Mouse (Mus musculus): ENCODE data around the gene Car1. TPM values are rescaled to one million over a fixed set of nuclear protein-coding genes. Genes with fewer than 3 reads are reported as not detected.
"Not testable (repeated sequence)": the region's sequence is repeated elsewhere in the genome, so short reads cannot be mapped to it uniquely, and the experiment has no call there.

The Car1 gene
- total RNA-seq (2021) = not detected
- long read RNA-seq, experiment 1 = 0 reads
- long read RNA-seq, experiment 2, partial matches to known transcripts = 0 of 2 reads
- long read RNA-seq, experiment 2, other reads (novel, unspliced or antisense) = 2 of 2 reads

DNA sequence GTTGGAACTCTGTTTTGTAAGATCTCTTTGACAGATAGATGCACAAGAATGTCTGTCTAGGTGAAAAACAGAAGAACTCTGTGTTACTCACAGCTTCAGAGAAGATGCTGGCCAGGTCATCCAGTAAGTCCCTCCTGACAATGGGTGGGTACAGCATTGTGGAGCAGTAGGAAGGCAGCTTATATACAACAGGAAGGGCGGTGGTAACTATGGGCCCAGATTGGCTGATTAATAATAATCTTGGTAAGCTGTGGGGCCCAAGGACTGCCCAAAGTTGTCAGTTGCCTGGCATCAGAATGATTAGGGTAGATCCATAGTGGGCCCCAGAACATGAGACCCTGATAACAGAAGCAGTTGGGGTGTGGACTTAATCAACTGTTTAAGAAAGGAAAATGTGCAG, at the start of gene Car1:
Car1 (minus strand) TSS at position 158 of the 400 bp plus-strand sequence.
- no peak for DNase-seq (ENCODE audit: low spot score in 2 of 2)

GRCm38 (mm10) chr3:14857874-14858273, 49.7 kb upstream of the Car1 start:
- DNase-seq (ENCODE audit: low spot score in 2 of 2) = no peak

- DNase-seq (ENCODE audit: low spot score in 2 of 2) = no peak
Measured at GRCm38 (mm10) chr3:14854446-14854845, 46.3 kb upstream of the Car1 start.

DNA sequence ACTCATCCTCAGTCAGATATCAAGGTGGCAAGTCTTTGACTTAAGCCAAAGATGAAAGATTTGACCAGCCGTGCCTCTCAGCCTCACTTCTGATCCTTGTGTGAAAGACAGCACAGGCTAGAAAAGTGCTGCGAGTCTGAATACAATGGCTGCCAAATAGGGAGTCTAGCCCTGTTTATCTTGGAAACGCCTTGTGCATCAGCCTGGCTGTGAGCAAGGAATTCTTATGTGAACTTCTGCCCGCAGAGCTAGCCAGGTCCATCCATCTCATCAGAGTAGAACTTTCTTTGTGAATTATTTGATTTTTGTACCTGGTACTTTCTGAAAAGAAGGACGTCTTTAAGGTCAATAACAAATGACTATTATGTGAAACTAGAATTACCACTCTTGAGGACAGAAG, 45.8 kb upstream of the Car1 start:
- no peak for DNase-seq (ENCODE audit: low spot score in 2 of 2)

DNA sequence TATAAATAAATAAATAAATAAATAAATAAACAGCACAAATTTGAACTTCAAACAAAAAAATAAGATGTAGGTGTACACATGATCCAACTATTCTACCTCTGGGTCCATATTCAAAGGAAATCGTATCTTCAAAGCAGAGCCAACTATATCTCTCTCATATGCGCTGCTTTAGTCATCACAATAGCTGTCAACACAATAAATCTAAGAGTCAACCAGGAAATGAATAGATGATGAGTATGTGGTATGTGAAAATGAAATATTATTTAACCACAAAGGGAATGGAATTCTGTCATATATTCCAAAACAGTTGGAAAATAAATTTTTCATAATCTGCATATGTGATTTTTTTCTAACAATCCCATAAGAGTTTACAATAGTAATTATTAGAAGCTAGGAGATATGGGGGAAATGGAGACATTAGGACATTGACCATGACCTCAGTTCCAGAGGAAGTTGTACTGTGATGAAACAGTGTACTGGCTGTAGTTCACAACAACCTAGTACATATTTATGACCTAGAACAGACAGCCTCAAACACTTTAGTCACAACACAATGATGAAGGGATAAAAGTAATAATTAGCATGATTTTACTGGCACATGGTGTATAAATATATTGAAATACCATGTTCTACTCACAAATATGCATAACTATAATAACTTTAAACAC, 40.6 kb upstream of the Car1 start:
- DNase-seq (ENCODE audit: low spot score in 2 of 2) = no peak

GRCm38 (mm10) chr3:14839466-14840118, 31.4 kb upstream of the Car1 start:
- no peak for DNase-seq (ENCODE audit: low spot score in 2 of 2)

DNA sequence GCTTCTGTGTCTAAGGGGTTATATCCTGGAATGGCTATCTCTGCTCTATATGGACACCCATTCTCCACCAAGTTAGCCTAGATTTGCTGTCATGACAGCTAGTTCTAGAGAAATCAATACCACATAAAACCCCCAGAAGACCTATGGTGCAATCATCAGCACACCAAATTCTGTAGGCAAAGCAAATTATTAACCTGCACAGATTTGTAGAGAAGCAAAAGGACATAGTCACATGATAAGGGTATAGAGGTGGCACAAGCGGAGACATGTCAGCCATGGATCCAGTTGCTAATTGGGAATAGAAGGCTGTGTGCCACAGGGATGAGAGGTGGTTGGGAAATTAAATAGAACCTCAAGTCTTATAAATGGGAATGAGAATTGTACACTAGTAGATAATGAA, 30.8 kb upstream of the Car1 start:
- no peak for DNase-seq (ENCODE audit: low spot score in 2 of 2)

DNA sequence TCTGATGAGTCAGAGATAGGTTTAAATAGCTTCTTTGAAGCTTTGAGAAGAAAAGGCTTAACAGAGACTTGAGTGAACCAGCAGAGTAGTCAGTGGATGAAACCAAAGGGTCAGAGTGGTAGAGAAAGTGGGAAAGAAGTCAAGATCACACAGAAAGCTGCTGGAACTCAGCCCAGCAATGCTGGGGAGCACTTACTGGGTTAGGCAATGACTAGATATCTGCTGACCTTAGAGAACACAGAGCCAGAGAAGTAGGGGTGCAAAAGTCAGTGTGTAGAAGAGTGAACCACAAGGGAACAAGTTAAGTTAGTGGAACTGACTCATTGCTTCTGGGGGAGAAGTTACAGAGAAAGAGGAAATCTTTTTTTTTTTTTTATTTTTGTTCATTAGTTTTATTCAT, 24.6 kb upstream of the Car1 start:
- no peak for DNase-seq (ENCODE audit: low spot score in 2 of 2)

GRCm38 (mm10) chr3:14831219-14831835, 23.2 kb upstream of the Car1 start:
- peak; percentile 9 to 53 for DNase-seq (ENCODE audit: low spot score in 2 of 2)

DNA sequence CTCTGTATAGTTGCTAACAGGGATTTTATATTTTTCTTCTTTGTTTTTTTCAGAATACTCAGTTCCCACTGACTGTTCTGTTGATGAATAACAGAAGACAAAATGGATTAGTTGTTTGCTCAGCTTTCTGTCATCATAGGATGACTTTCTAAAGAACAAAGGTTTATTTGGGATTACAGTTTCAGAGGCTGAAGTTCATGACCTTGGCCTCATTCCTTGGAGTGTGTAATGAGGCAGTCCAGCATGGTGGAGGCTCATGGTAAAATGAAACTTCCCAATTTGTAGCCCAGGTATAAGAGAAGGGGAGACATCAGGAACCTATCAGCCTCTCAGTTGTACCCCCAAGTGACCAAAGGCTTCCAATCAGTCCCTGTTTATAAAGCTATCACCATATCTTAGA, 20.7 kb upstream of the Car1 start:
- no peak for DNase-seq (ENCODE audit: low spot score in 2 of 2)

DNA sequence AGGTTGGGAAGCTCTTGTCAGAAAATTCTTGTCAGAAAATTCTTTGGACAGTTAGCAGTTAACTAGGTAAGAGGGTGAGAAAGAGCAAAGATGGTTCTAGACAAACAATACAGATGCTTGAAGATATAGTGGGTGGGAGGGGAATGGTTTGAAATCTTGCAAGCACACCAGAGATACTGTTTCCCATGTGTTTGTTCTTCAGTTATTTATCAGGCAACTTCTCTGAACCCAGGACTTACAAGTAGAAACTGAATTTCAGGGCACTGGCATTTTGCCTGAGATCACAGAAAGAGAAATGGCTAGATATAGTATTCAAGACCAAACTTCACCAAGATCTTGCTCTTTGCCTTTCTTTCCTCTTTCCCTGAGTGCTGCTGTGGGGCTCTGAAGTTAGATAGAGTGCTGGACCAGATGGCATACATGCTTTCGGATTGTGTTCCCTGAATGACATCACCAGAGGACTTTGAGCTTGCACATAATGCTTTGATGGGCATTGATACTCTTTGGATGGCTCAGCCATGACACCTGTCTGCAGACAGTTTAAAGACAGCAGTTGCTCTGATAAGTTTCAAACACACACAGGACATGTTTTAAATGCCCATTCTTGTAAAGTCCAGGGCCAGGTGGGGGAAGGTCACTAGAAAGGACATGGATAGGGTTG, 11.8 kb upstream of the Car1 start:
- no peak for DNase-seq (ENCODE audit: low spot score in 2 of 2)

DNA sequence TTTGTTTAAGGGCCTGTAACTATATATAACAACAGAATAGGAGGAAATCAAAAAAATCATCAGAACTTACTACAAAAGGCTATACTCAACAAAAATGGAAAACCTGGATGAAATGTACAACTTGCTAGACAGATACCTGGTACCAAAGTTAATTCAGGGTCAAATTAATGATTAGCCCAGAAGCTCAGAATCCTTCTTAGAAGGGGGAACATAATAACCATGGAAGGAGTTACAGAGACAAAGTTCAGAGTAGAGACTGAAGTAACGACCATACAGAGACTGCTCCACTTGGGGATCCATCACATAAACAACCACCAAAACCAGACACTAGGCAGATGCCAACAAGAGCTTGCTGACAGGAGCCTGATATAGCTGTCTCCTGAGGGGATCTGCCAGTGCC, 7.2 kb upstream of the Car1 start:
- not testable (repeated sequence) for DNase-seq (ENCODE audit: low spot score in 2 of 2)

GRCm38 (mm10) chr3:14806702-14807101, 1.5 kb downstream of the Car1 start:
- DNase-seq (ENCODE audit: low spot score in 2 of 2) = no peak

DNA sequence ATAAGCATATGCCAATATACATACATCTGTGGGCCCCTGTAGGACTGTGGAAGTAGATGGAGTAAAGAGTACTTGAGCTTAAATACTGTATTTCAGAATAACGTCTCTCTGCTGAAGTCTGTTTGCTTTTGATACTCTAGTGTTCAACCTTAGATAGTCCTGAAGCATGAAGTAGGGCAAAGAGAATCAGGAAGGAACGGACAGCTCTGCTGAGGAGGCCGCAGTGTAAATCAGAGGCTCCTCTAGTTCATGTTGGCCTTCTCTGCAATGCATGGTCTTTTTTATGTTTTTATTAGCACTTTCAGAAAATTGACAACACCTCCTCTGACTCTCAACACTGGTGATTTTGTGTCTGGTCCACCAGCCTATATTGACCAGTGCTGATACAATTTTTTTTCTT, 2.2 kb downstream of the Car1 start:
- no peak for DNase-seq (ENCODE audit: low spot score in 2 of 2)

GRCm38 (mm10) chr3:14804906-14805305, 3.3 kb downstream of the Car1 start:
- DNase-seq (ENCODE audit: low spot score in 2 of 2) = no peak

DNA sequence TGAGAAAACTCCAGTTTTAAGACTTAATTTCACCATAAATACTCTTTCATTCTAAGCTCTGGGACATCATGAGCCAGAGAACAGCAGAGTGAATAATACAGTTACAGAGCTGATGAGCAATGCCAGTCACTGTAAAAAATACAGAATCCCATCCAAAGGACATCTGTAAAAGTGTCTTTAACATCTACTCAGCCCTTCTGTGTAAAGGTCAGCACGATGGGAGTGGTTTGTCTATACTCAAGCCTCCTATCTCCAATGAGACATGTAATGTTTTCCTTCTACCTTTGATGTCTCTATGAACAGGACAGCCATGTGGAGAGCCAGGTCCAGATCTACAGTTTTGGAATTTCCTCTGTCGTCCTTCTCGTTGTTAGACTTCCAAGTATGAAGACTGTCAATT, 11.1 kb downstream of the Car1 start:
- DNase-seq (ENCODE audit: low spot score in 2 of 2) = no peak

- no peak for DNase-seq (ENCODE audit: low spot score in 2 of 2)
Measured at GRCm38 (mm10) chr3:14795292-14796020, 12.7 kb downstream of the Car1 start.

- DNase-seq (ENCODE audit: low spot score in 2 of 2) = no peak
Measured at GRCm38 (mm10) chr3:14792032-14792431, 16.1 kb downstream of the Car1 start.

- no peak for DNase-seq (ENCODE audit: low spot score in 2 of 2)
Measured at GRCm38 (mm10) chr3:14787607-14788006, 20.6 kb downstream of the Car1 start.

DNA sequence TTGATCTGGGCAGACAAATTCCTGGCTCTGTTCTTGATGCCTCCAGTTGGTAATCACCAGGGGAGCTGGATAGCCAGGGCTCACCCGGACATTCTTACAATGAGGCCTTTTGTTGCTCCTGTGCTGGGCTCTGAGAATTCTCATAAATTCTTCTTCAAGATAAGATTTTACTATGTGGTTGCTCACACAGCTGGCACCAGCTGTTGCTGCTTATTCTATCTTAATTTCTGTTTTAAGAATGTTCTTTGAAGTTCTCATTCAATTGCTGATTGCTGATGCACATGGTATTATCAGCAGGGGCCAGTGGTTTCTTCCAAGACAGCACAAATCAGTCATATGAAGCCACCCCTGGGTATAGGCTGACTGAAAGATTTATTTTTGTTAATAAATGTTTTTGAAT, 21.0 kb downstream of the Car1 start:
- DNase-seq (ENCODE audit: low spot score in 2 of 2) = no peak

DNA sequence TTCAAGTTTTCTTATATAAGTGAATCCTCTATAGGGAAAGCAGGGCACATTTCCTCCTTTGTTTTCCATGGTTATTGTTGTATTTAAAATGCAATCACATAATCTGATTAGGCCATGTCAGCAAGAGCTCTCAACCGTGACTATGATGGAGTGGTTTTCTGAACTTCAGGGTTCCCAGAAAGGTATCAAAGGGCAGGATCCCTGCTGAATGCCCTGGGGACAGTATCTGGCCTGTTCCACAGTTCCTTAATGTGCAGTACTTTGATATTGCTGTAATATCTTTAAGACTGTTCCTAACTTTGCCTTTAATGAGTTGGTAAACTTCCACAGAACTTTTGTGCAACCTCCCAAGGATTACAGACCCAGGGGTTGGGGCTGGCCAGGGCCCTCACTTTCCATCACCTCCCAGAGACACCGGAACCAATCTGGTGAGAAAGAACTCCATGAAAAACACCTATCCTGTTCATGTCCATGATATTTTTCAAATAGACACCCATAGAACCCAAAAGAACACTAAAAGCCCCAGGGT, 21.6 kb downstream of the Car1 start:
- DNase-seq (ENCODE audit: low spot score in 2 of 2) = no peak
